Mouse (Mus musculus): ENCODE measurements around the gene Ccnt2.

GRCm38 (mm10) chr1:127766741-127767140 lies 7.2 kb upstream of the Ccnt2 start:
- TF ChIP-seq CTCF (IDR thresholded peaks at IDR 0.05; ENCODE audit: low read depth, low read length): no peak
- no peak for TF ChIP-seq POLR2A (IDR thresholded peaks at IDR 0.05; ENCODE audit: extremely low read depth, insufficient read depth, low read length)

All from liver, adult 2 months (tissue).